Mouse (Mus musculus) heart, postnatal 0 days (tissue): ENCODE data around the gene Bcl11b. TPM values are rescaled to one million over a fixed set of nuclear protein-coding genes. Genes with fewer than 3 reads are reported as not detected.

ENCODE experiments used
- ATAC-seq: fragments of 200-750 bp; cut with Nextera tagmentation; 2 replicates; pipeline ENCODE4 v1.8.0; 2017; ENCODE audit warnings: low read depth, moderate number of reproducible peaks, moderate library complexity; ENCODE audit not compliant: insufficient read depth
- DNase-seq: peaks from one replicate; pipeline ENCODE4 v3.0.0-alpha.2; 2016; ENCODE audit warnings: low spot score
- H3K27ac ChIP-seq: fragments of 300-500 bp; sonication (generic); 2 replicates; pipeline ENCODE4 v1.5.1; 2014; ENCODE audit warnings: low read depth, mild to moderate bottlenecking
- H3K27me3 ChIP-seq: fragments of 300-500 bp; sonication (generic); 2 replicates; pipeline ENCODE4 v1.6.1; 2014; ENCODE audit warnings: low read length, mixed read lengths; ENCODE audit not compliant: control insufficient read depth, insufficient read depth
- H3K36me3 ChIP-seq: fragments of 300-500 bp; sonication (generic); replicated peaks from 2 replicates; pipeline ENCODE4 v1.6.1; 2014; ENCODE audit warnings: low read length, mixed read lengths; ENCODE audit not compliant: control insufficient read depth, insufficient read depth
- H3K4me1 ChIP-seq: fragments of 300-500 bp; sonication (generic); 2 replicates; pipeline ENCODE4 v1.6.1; 2014; ENCODE audit warnings: antibody characterized with exemption; ENCODE audit not compliant: control insufficient read depth, insufficient read depth
- H3K4me2 ChIP-seq: fragments of 300-500 bp; sonication (generic); 2 replicates; pipeline ENCODE4 v1.6.1; 2014; ENCODE audit warnings: low read depth, mild to moderate bottlenecking, low read length, moderate library complexity
- H3K4me3 ChIP-seq: fragments of 300-500 bp; sonication (generic); 2 replicates; pipeline ENCODE4 v1.5.1; 2014; ENCODE audit warnings: low read depth, low read length
- H3K9ac ChIP-seq: fragments of 300-500 bp; sonication (generic); replicated peaks from 2 replicates; pipeline ENCODE4 v1.6.1; 2014; ENCODE audit warnings: low read depth, low read length, mixed read lengths
- H3K9me3 ChIP-seq: fragments of 300-500 bp; sonication (generic); replicated peaks from 2 replicates; pipeline ENCODE4 v1.6.1; 2016; ENCODE audit warnings: low read length; ENCODE audit not compliant: control insufficient read depth
- CTCF ChIP-seq: IDR thresholded peaks from 2 replicates; pipeline ENCODE4 v1.5.1; 2016; ENCODE audit warnings: antibody characterized with exemption, control low read depth, low read depth
- EP300 ChIP-seq: IDR thresholded peaks from 2 replicates; pipeline ENCODE4 v1.6.1; 2016; ENCODE audit warnings: antibody characterized with exemption, low read depth
- WGBS: fragments of 180-500 bp; shearing (Covaris S2); extraction: QIAGEN DNeasy Blood & Tissue Kit; methylation state at CpG from one replicate; pipeline ENCODE4 v1.1.7; 2014; 5-methylcytosine and 5-hydroxymethylcytosine counted together
- polyA plus RNA-seq: library from polyadenylated mRNA; unstranded; fragments of >200 nt; fragmentation: Nextera tagmentation; extraction: Ambion mirVana; gene quantifications from 2 replicates; pipeline ENCODE4 v1.2.1, GENCODE M21; 2015
- total RNA-seq: library from RNA; depleted of rRNA; stranded (reverse); fragments of >200 nt; gene quantifications from 2 replicates; pipeline ENCODE4 v1.2.3, GENCODE M21; 2014; ENCODE audit warnings: low replicate concordance

Bcl11b gene
- total and polyA plus RNA-seq, 2 experiments from 2014 or later, result 2.2 to 2.7 TPM

DNA sequence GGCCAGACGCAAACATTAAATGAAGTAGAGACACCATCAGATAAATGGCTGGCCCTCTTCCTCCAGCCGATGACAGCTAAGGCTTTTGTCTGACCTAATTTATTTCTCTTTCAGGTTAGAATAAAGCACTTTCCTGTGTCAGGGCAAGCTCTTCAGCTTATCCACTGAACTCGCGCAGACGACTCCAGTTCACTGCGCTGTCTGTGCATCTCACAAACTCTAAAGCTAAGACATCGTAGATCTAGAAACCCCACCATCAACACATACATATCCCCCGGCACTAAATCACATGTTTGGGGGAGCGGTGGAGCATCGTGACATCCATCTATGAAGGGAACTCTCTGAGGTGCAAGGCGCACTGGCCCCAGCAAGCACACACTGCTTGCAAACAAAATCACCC is 5.5 kb downstream of the Bcl11b start:
- TF ChIP-seq CTCF (no peak), EP300 (no peak)
- Histone ChIP-seq H3K27me3 (peaks cover 49% of the 10 kb centered on the region), H3K36me3 (no peaks in the 10 kb centered on the region), H3K9me3 (no peaks in the 10 kb centered on the region), H3K9ac (no peak overlapping the region), H3K27ac (no peak overlapping the region), H3K4me1 (no peaks in the 10 kb centered on the region), H3K4me2 (peak overlapping the region; percentile 30; the same call in 1 of the 2 replicates), H3K4me3 (no peak overlapping the region; the same call in 1 of the 2 replicates)
- DNase-seq (no peak), ATAC-seq (no peak)
- 76% methylated on average over 11 of the region's 11 CpGs for whole genome bisulfite sequencing

- Histone ChIP-seq H3K4me2 (peak overlapping the region; percentile 1; the same call in 1 of the 2 replicates), H3K9ac (no peak overlapping the region), H3K9me3 (no peaks in the 10 kb centered on the region), H3K36me3 (no peaks in the 10 kb centered on the region), H3K4me3 (no peak overlapping the region), H3K27me3 (peaks cover 42% of the 10 kb centered on the region), H3K4me1 (no peaks in the 10 kb centered on the region), H3K27ac (no peak overlapping the region)
- DNase-seq (no peak), ATAC-seq (no peak)
- TF ChIP-seq EP300 (no peak), CTCF (no peak)
- WGBS, result 42% methylated on average over 3 of the region's 3 CpGs
Measured at GRCm38 (mm10) chr12:107997241-107997640, 6.2 kb downstream of the Bcl11b start.

- peak overlapping the region; percentile 1; the same call in 1 of the 2 replicates for H3K4me2 ChIP-seq
- peaks cover 37% of the 10 kb centered on the region for H3K27me3 ChIP-seq
- DNase-seq (no peak), ATAC-seq (no peak)
- no peak for TF ChIP-seq CTCF
- H3K4me3 ChIP-seq, result no peak overlapping the region
- WGBS, result 51% methylated on average over 4 of the region's 4 CpGs
- no peaks in the 10 kb centered on the region for H3K36me3 ChIP-seq
- H3K27ac ChIP-seq, result no peak overlapping the region
- no peaks in the 10 kb centered on the region for H3K9me3 ChIP-seq
- no peak overlapping the region for H3K9ac ChIP-seq
- H3K4me1 ChIP-seq, result no peaks in the 10 kb centered on the region
Measured at GRCm38 (mm10) chr12:107996773-107997172, 6.6 kb downstream of the Bcl11b start.

- Histone ChIP-seq H3K4me2 (no peak overlapping the region), H3K36me3 (no peaks in the 10 kb centered on the region), H3K4me1 (no peaks in the 10 kb centered on the region), H3K9me3 (no peaks in the 10 kb centered on the region), H3K27ac (no peak overlapping the region), H3K27me3 (peaks cover 32% of the 10 kb centered on the region), H3K9ac (no peak overlapping the region), H3K4me3 (no peak overlapping the region)
- DNase-seq, result no peak
- 75% methylated on average over 6 of the region's 6 CpGs for WGBS
- TF ChIP-seq EP300 (no peak), CTCF (no peak)
- no peak for ATAC-seq
Measured at GRCm38 (mm10) chr12:107996216-107996615, 7.2 kb downstream of the Bcl11b start.

DNA sequence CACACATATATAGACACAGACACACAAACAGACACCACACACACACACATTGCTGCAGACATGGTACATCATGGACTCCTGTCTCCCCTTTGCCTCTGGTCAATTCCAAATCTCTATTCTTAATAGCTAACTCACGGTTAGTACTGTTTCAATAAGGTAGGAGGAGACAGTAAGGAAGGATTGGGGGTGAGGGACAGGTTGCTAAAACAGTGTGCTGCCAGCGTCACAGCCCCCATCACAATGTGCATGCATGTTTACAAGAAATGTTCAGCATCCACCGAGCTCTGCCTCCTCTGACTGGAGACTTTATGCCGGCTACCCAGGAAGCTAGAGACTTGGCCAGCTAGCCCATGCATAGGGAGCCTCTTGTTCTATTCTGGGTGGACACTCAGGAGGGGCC is 9.0 kb downstream of the Bcl11b start:
- H3K4me1 ChIP-seq, result no peaks in the 10 kb centered on the region
- H3K4me2 ChIP-seq, result no peak overlapping the region
- H3K9ac ChIP-seq, result no peak overlapping the region
- H3K27ac ChIP-seq, result no peak overlapping the region
- ATAC-seq, result no peak
- WGBS, result 59% methylated on average over 4 of the region's 4 CpGs
- peaks cover 15% of the 10 kb centered on the region for H3K27me3 ChIP-seq
- no peaks in the 10 kb centered on the region for H3K9me3 ChIP-seq
- no peak for TF ChIP-seq EP300
- no peak for TF ChIP-seq CTCF
- no peak for DNase-seq
- no peaks in the 10 kb centered on the region for H3K36me3 ChIP-seq
- no peak overlapping the region for H3K4me3 ChIP-seq

- no peak overlapping the region for H3K4me3 ChIP-seq
- no peak for ATAC-seq
- no peaks in the 10 kb centered on the region for H3K9me3 ChIP-seq
- WGBS, result 74% methylated on average over 4 of the region's 4 CpGs
- H3K27ac ChIP-seq, result no peak overlapping the region
- no peak overlapping the region for H3K4me2 ChIP-seq
- no peak overlapping the region for H3K9ac ChIP-seq
- DNase-seq, result no peak
- TF ChIP-seq CTCF (no peak), EP300 (no peak)
- H3K27me3 ChIP-seq, result peaks cover 5% of the 10 kb centered on the region
- H3K4me1 ChIP-seq, result no peaks in the 10 kb centered on the region
- no peaks in the 10 kb centered on the region for H3K36me3 ChIP-seq
Measured at GRCm38 (mm10) chr12:107993029-107993428, 10.4 kb downstream of the Bcl11b start.
